Mouse (Mus musculus) bone marrow macrophage, adult 2 months (primary cell): ENCODE results near the gene Map1a. TPM values are rescaled to one million over a fixed set of nuclear protein-coding genes. Genes with fewer than 3 reads are reported as not detected.

Experiments used
- H3K27ac ChIP-seq: 2 replicates; pipeline ENCODE4 v1.5.1; 2012; ENCODE audit warnings: low read depth, low read length; ENCODE audit not compliant: insufficient read depth
- H3K4me1 ChIP-seq: 2 replicates; pipeline ENCODE4 v1.6.1; 2012; ENCODE audit warnings: low read length; ENCODE audit not compliant: control insufficient read depth, insufficient read depth
- H3K4me3 ChIP-seq: 2 replicates; pipeline ENCODE4 v1.5.1; 2012; ENCODE audit warnings: mild to moderate bottlenecking, low read length, moderate library complexity; ENCODE audit not compliant: insufficient read depth
- CTCF ChIP-seq: IDR thresholded peaks from 2 replicates; pipeline ENCODE4 v1.5.1; 2012; ENCODE audit warnings: low read depth, mild to moderate bottlenecking, low read length, moderate library complexity
- POLR2A ChIP-seq: IDR thresholded peaks from 2 replicates; pipeline ENCODE4 v1.6.1; 2012; ENCODE audit warnings: mild to moderate bottlenecking, low read depth, low read length, borderline replicate concordance
- polyA plus RNA-seq: library from polyadenylated mRNA; stranded (reverse); fragments of >200 nt; gene quantifications from 2 replicates; pipeline ENCODE4 v1.2.4, GENCODE M21; 2012; ENCODE audit not compliant: missing spikeins, insufficient read depth, insufficient read length

Map1a gene
- polyA plus RNA-seq, 1 experiment, result 0.66 TPM

GRCm38 (mm10) chr2:121357961-121358360 lies 68.6 kb downstream of the Map1a start:
- H3K4me1 ChIP-seq, result peaks cover 13% of the 10 kb centered on the region
- H3K27ac ChIP-seq, result no peak overlapping the region
- TF ChIP-seq POLR2A (no peak), CTCF (no peak)
- H3K4me3 ChIP-seq, result no peak overlapping the region

GRCm38 (mm10) chr2:121358381-121358780 lies 69.0 kb downstream of the Map1a start:
- Histone ChIP-seq H3K4me1 (peaks cover 10% of the 10 kb centered on the region), H3K27ac (no peak overlapping the region), H3K4me3 (no peak overlapping the region)
- TF ChIP-seq CTCF, result no peak
- no peak for TF ChIP-seq POLR2A

- TF ChIP-seq CTCF (no peak), POLR2A (no peak)
Measured at GRCm38 (mm10) chr2:121359461-121359860, 70.1 kb downstream of the Map1a start.

More at GRCm38 (mm10) chr2:121359461-121359860, 70.1 kb downstream of the Map1a start:
- no peaks in the 10 kb centered on the region for H3K4me1 ChIP-seq
- no peak overlapping the region for H3K27ac ChIP-seq
- no peak overlapping the region for H3K4me3 ChIP-seq

Other genes starting within 250 kb of the Map1a start
- not detected in 2 replicates for gene Tgm5, start 203.8 kb upstream of the Map1a start, polyA plus RNA-seq
- not detected in 2 replicates for gene Tgm7, start 179.8 kb upstream of the Map1a start, polyA plus RNA-seq
- gene Adal, start 149.2 kb upstream of the Map1a start, polyA plus RNA-seq, result 6.0 and 7.6 TPM in 2 replicates
- 5.9 and 6.2 TPM in 2 replicates for gene Lcmt2, start 148.9 kb upstream of the Map1a start, polyA plus RNA-seq
- gene Tubgcp4, start 118.9 kb upstream of the Map1a start, polyA plus RNA-seq, result 61.9 and 68.4 TPM in 2 replicates
- gene Zscan29, start 118.5 kb upstream of the Map1a start, polyA plus RNA-seq, result 27.5 and 28.5 TPM in 2 replicates
- gene Trp53bp1, start 18.2 kb upstream of the Map1a start, polyA plus RNA-seq, result 22.2 and 22.6 TPM in 2 replicates
- 13.8 and 15.0 TPM in 2 replicates for gene Ppip5k1, start 65.8 kb downstream of the Map1a start, polyA plus RNA-seq
- not detected in 2 replicates for gene Ckmt1, start 68.1 kb downstream of the Map1a start, polyA plus RNA-seq
- not detected in 2 replicates for gene Strc, start 97.6 kb downstream of the Map1a start, polyA plus RNA-seq
- 360 and 362 TPM in 2 replicates for gene Pdia3, start 124.2 kb downstream of the Map1a start, polyA plus RNA-seq
- 0.80 and 1.5 TPM in 2 replicates for gene Catsper2, start 124.2 kb downstream of the Map1a start, polyA plus RNA-seq
- 0.92 TPM in 1 of 2 replicates, not detected in the other for gene Ell3, start 154.7 kb downstream of the Map1a start, polyA plus RNA-seq
- 547 and 575 TPM in 2 replicates for gene Serf2, start 159.6 kb downstream of the Map1a start, polyA plus RNA-seq
- gene Hypk, start 163.7 kb downstream of the Map1a start, polyA plus RNA-seq, result 44.7 and 69.0 TPM in 2 replicates
- gene Serinc4, start 167.2 kb downstream of the Map1a start, polyA plus RNA-seq, result not detected in 2 replicates
- 44.4 and 47.3 TPM in 2 replicates for gene Mfap1b, start 184.5 kb downstream of the Map1a start, polyA plus RNA-seq
- gene Mfap1a, start 217.1 kb downstream of the Map1a start, polyA plus RNA-seq, result 24.8 and 25.4 TPM in 2 replicates
- 10.9 and 11.3 TPM in 2 replicates for gene Wdr76, start 217.1 kb downstream of the Map1a start, polyA plus RNA-seq